Mouse (Mus musculus) small intestine, adult 2 months (tissue): ENCODE data around the gene Sds.

ENCODE experiments used
- CTCF ChIP-seq: fragments of 200-500 bp; IDR thresholded peaks from 2 replicates; pipeline ENCODE4 v1.5.1; 2012; ENCODE audit warnings: low read depth, mild to moderate bottlenecking, control low read depth, inconsistent platforms, low read length, moderate library complexity, mixed read lengths; ENCODE audit not compliant: insufficient replicate concordance, insufficient read length; ENCODE audit errors: extremely low read depth
- POLR2A ChIP-seq: fragments of 200-500 bp; IDR thresholded peaks from 2 replicates; pipeline ENCODE4 v1.6.1; 2012; ENCODE audit warnings: low read depth, mild to moderate bottlenecking, control low read depth, inconsistent platforms, low read length, moderate library complexity

DNA sequence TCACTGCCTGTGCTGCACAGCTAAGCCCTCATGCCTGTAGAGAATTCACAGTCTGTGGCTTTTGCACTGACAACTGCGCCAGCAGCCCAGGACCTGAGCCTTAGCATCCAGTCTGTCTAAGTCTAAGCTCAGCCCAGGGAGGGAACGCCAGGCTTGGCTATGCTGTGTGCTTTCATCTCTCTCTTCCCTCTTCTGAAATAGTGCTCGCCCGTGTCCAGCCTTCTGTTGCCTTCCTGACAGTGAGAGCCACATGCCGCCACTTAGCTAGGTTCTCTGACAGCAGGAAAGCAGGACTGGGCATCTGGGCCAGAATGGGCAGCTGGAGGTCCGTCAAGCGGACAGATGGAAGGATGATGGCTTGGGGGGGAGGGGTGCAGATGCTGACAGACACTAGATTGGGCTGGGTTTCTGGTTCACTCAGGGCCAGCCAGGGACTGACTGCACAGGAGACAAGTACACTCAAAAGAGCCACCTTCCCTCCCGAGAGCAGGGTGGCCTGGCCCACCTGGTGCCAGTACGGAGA is 17.6 kb downstream of the Sds start:
- no peak for TF ChIP-seq POLR2A
- TF ChIP-seq CTCF = no peak
